Comparison of ENCODE assay signal across 8 mouse cellular contexts in the genomic region with DNA sequence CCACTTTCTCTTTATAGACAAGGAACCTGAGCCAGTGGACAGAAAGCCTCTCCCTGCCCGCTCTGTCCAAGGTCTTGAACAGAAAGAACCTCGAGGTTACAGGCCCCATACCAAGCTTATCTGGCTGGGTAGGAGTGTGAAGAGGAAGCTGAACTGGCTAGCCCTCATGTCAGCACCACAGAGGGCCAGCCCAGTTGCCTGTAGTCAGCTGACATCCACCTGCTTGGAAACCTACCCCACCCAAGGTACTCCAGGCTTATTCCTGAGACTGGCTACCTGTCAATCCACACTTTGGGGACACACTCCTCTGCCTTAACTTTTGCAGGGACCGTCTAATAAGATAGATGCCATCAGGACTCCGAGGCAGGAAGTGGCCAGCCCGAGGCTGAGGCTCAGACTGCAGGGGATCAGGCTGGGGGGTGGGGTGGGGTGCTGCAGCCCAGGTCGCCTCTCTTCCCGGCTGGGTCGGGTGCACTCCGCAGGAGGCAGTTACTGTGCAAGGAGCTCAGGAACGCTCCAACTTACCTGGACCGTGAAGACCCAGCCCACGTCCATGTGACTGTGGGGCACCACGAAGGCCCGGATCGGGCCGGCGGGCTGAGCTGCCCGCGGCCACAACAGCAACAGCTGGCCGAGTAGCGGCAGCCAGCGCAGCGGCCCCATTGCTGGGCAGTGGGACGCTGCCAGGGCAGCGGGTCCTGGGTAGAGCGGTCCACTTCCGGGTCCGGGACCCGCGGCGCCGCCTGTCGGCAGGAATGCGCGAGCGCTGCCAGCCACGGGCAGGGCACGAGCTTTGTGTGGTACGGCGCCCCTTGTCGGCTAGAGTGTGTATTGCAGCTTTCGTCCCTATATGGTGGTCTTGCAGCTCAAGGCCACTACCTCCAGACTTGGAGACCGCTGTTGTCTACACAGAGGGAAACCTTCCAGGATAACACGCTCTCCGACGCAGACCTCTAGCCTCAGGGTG. TPM values are rescaled to one million over a fixed set of nuclear protein-coding genes. Genes with fewer than 3 reads are reported as not detected.
DNase-seq lines count a peak whose midpoint lies in the region; ATAC-seq lines count a peak whose summit lies in the region.

A gene (minus strand): TSS at position 741 of the 967 bp plus-strand sequence.

- DNase-seq in MEL-GATA-1-ER (ENCODE audit: extremely low read depth, low read depth), result peak; percentile 74
- DNase-seq in cerebellum, adult 9-10 months, result peak; percentile 91
- DNase-seq in frontal cortex, adult 2 months (ENCODE audit: extremely low spot score in 1 of 2, low spot score in 1 of 2), result peak; percentile 76 to 94
- peak; percentile 98 for DNase-seq in hindbrain, embryonic 11.5 days (ENCODE audit: low spot score)
- DNase-seq in layer of hippocampus, postnatal 10 days (ENCODE audit: low spot score in 2 of 2), result peak; percentile 97
- peak; percentile 95 for DNase-seq in lung, postnatal 10 days
- peak; percentile 91 for DNase-seq in ovary, postnatal 36 days (ENCODE audit: low spot score)
- peak; percentile 90 for DNase-seq in thymus, postnatal 25 days

- WGBS in hindbrain, embryonic 11.5 days, result 4% methylated on average over 45 of the region's 46 CpGs

- peak within 1 kb of the TSS; percentile 88 for H3K4me2 ChIP-seq in hindbrain, embryonic 11.5 days (replicated peaks; ENCODE audit: low read depth, low read length)

- peak within 1 kb of the TSS; percentile 75 for H3K9ac ChIP-seq in hindbrain, embryonic 11.5 days (ENCODE audit: low read depth, low read length)

- peak; percentile 93 for ATAC-seq in hindbrain, embryonic 11.5 days (ENCODE audit: low FRiP score)

- H3K4me3 ChIP-seq in hindbrain, embryonic 11.5 days (ENCODE audit: low read depth, low read length), result peak within 1 kb of the TSS; percentile 66

- H3K9me3 ChIP-seq in hindbrain, embryonic 11.5 days (ENCODE audit: control insufficient read depth, low read length), result no peaks in the 10 kb centered on the region

- 0 out of 2 replicates have a peak, but pooled peaks cover 3% of the 10 kb centered on the region for H3K4me1 ChIP-seq in hindbrain, embryonic 11.5 days (replicated peaks; ENCODE audit: control insufficient read depth, insufficient read depth, low read length)

- H3K36me3 ChIP-seq in hindbrain, embryonic 11.5 days (ENCODE audit: control insufficient read depth, insufficient read depth, low read length), result peaks cover 2% of the 10 kb centered on the region; the same call in 1 of the 2 replicates

- H3K27me3 ChIP-seq in hindbrain, embryonic 11.5 days (ENCODE audit: control insufficient read depth, insufficient read depth, low read length), result no peaks in the 10 kb centered on the region

- no peak within 1 kb of the TSS for H3K27ac ChIP-seq in hindbrain, embryonic 11.5 days (ENCODE audit: low read depth, low read length)

RNA-seq across cellular contexts. Expression of the gene that starts here (rescaled TPM):
- polyA plus RNA-seq in frontal cortex, adult 2 months (2012; rRNA removed), result 30.3 and 30.5 TPM in 2 replicates
- 10.4 and 12.2 TPM in 2 replicates for polyA plus RNA-seq in hindbrain, embryonic 11.5 days (2014; fragmentation: Nextera tagmentation; extraction: Ambion mirVana)
- 10 to 100 TPM; 17.0 to 18.6 TPM for total RNA-seq in layer of hippocampus, postnatal 10 days (2021)
